ENCODE assay signal across 8 mouse cellular contexts in genomic region chr8:109736819-109737218, GRCm38 (mm10). TPM values are rescaled to one million over a fixed set of nuclear protein-coding genes. Genes with fewer than 3 reads are reported as not detected.
DNase-seq lines count a peak whose midpoint lies in the region; ATAC-seq and TF ChIP-seq lines count a peak whose summit lies in the region.

No protein-coding gene starts in this region.

- no peaks in the 10 kb centered on the region for H3K9me3 ChIP-seq in lung, postnatal 0 days (ENCODE audit: low read length)
- no peaks in the 10 kb centered on the region for H3K9me3 ChIP-seq in embryonic facial prominence, embryonic 15.5 days (replicated peaks)
- no peaks in the 10 kb centered on the region for H3K9me3 ChIP-seq in intestine, embryonic 15.5 days

- ATAC-seq in lung, postnatal 0 days: 0 out of 2 replicates have a peak, but pooled peaks have one; percentile 5
- no peak for ATAC-seq in embryonic facial prominence, embryonic 15.5 days (ENCODE audit: insufficient number of reproducible peaks, low FRiP score, low TSS enrichment, low read depth)
- ATAC-seq in intestine, embryonic 15.5 days: peak; percentile 42

- TF ChIP-seq CTCF in lung, postnatal 0 days (IDR thresholded peaks at IDR 0.05): no peak

- DNase-seq in lung, postnatal 0 days (ENCODE audit: low spot score): no peak
- DNase-seq in lung, postnatal 10 days: no peak
- no peak for DNase-seq in urinary bladder, postnatal 36 days (ENCODE audit: low spot score in 2 of 2)
- DNase-seq in urinary bladder, postnatal 14 days (ENCODE audit: low spot score): no peak
- DNase-seq in left cerebral cortex, postnatal 36 days (ENCODE audit: low spot score in 2 of 2): no peak

- peaks cover 6% of the 10 kb centered on the region; the same call in 1 of the 2 replicates for H3K4me1 ChIP-seq in lung, postnatal 0 days (ENCODE audit: insufficient read depth, low read depth, low read length)
- H3K4me1 ChIP-seq in embryonic facial prominence, embryonic 15.5 days: peaks cover 12% of the 10 kb centered on the region
- H3K4me1 ChIP-seq in intestine, embryonic 15.5 days (replicated peaks): peaks cover 6% of the 10 kb centered on the region; the same call in 1 of the 2 replicates

- intact Hi-C loops in left cerebral cortex, postnatal 36 days (cut with DNase I): no loop called here

- H3K79me2 ChIP-seq in myocyte (ENCODE audit: control insufficient read depth, insufficient read depth): peaks cover 24% of the 10 kb centered on the region

- peaks cover 13% of the 10 kb centered on the region; the same call in 1 of the 2 replicates for H3K36me3 ChIP-seq in lung, postnatal 0 days (ENCODE audit: insufficient read depth, low read length)
- peaks cover 26% of the 10 kb centered on the region for H3K36me3 ChIP-seq in embryonic facial prominence, embryonic 15.5 days
- peaks cover 24% of the 10 kb centered on the region; the same call in 1 of the 2 replicates for H3K36me3 ChIP-seq in intestine, embryonic 15.5 days
- peaks cover 5% of the 10 kb centered on the region for H3K36me3 ChIP-seq in myocyte (ENCODE audit: control insufficient read depth, insufficient read depth)

- peak overlapping the region; percentile 79 for H3K27ac ChIP-seq in lung, postnatal 0 days (ENCODE audit: low read length)
- peak overlapping the region; percentile 76; the same call in 1 of the 2 replicates for H3K27ac ChIP-seq in embryonic facial prominence, embryonic 15.5 days (replicated peaks)
- H3K27ac ChIP-seq in intestine, embryonic 15.5 days: no peak overlapping the region

- H3K9ac ChIP-seq in lung, postnatal 0 days (replicated peaks; ENCODE audit: low read depth): peak overlapping the region; percentile 94
- H3K9ac ChIP-seq in embryonic facial prominence, embryonic 15.5 days: peak overlapping the region; percentile 97
- peak overlapping the region; percentile 98 for H3K9ac ChIP-seq in intestine, embryonic 15.5 days

- H3K27me3 ChIP-seq in lung, postnatal 0 days (replicated peaks; ENCODE audit: insufficient read depth, low read length): no peaks in the 10 kb centered on the region
- no peaks in the 10 kb centered on the region for H3K27me3 ChIP-seq in embryonic facial prominence, embryonic 15.5 days
- H3K27me3 ChIP-seq in intestine, embryonic 15.5 days (replicated peaks): no peaks in the 10 kb centered on the region
- no peaks in the 10 kb centered on the region for H3K27me3 ChIP-seq in myocyte (ENCODE audit: control insufficient read depth, insufficient read depth, insufficient read length)

- WGBS in lung, postnatal 0 days: 8% methylated on average over 8 of the region's 8 CpGs
- 5% methylated on average over 8 of the region's 8 CpGs for WGBS in embryonic facial prominence, embryonic 15.5 days
- 5% methylated on average over 8 of the region's 8 CpGs for WGBS in intestine, embryonic 15.5 days

- TF ChIP-seq EP300 in lung, postnatal 0 days (IDR thresholded peaks at IDR 0.05): no peak

- H3K4me2 ChIP-seq in lung, postnatal 0 days (replicated peaks; ENCODE audit: low read depth, low read length): peak overlapping the region; percentile 84
- peak overlapping the region; percentile 73 for H3K4me2 ChIP-seq in embryonic facial prominence, embryonic 15.5 days (replicated peaks)
- peak overlapping the region; percentile 88 for H3K4me2 ChIP-seq in intestine, embryonic 15.5 days (replicated peaks)
- H3K4me2 ChIP-seq in myocyte (ENCODE audit: low read depth): peak overlapping the region; percentile 82

- H3ac ChIP-seq in myocyte (ENCODE audit: control insufficient read depth, insufficient read length): peak overlapping the region; percentile 43

- peak overlapping the region; percentile 97 for H3K4me3 ChIP-seq in lung, postnatal 0 days (ENCODE audit: low read depth, low read length)
- peak overlapping the region; percentile 98 for H3K4me3 ChIP-seq in embryonic facial prominence, embryonic 15.5 days (replicated peaks)
- peak overlapping the region; percentile 98 for H3K4me3 ChIP-seq in intestine, embryonic 15.5 days (replicated peaks)
- peak overlapping the region; percentile 90 for H3K4me3 ChIP-seq in myocyte

- no peak for TF ChIP-seq POLR2A in myocyte (IDR thresholded peaks at IDR 0.05; ENCODE audit: insufficient read length, low read depth)

TF ChIP-seq in myocyte, 11 proteins besides CTCF, POLR2A, EP300 and RAD21:
- TF ChIP-seq USF1 (IDR thresholded peaks at IDR 0.05; ENCODE audit: low read depth) (no peak), REST (IDR thresholded peaks at IDR 0.05; ENCODE audit: insufficient read depth, insufficient read length) (no peak), TCF12 (IDR thresholded peaks at IDR 0.05; ENCODE audit: insufficient read depth, poor library complexity, severe bottlenecking) (no peak), CEBPB (IDR thresholded peaks at IDR 0.05; ENCODE audit: insufficient read depth, poor library complexity, severe bottlenecking) (no peak), POLR2AphosphoS2 (IDR thresholded peaks at IDR 0.05; ENCODE audit: insufficient read length, low read depth) (no peak), MAX (IDR thresholded peaks at IDR 0.05; ENCODE audit: low read depth) (no peak), TCF3 (IDR thresholded peaks at IDR 0.05; ENCODE audit: insufficient read length, low read depth) (no peak), E2F4 (IDR thresholded peaks at IDR 0.05; ENCODE audit: insufficient read depth) (no peak), SRF (IDR thresholded peaks at IDR 0.05; ENCODE audit: control insufficient read depth, insufficient read length, low read depth) (no peak), MYOG (IDR thresholded peaks at IDR 0.05; ENCODE audit: control insufficient read depth in 1 of 3, insufficient read depth in 1 of 3, insufficient read length in 2 of 3, low read depth in 2 of 3) (no peak), MYOD1 (IDR thresholded peaks at IDR 0.05; ENCODE audit: control insufficient read depth in 1 of 3, insufficient read length in 2 of 3, low read depth in 2 of 3) (no peak)
TF ChIP-seq in myocyte: peak in this region for 0.

RNA-seq across cellular contexts. Expression of gene Atxn1l, which starts 0.7 kb away (rescaled TPM):
- polyA plus RNA-seq in lung, postnatal 0 days (2015; fragmentation: Nextera tagmentation; extraction: Ambion mirVana): 3.9 and 4.8 TPM in 2 replicates
- 7.1 and 7.6 TPM in 2 replicates for polyA plus RNA-seq in embryonic facial prominence, embryonic 15.5 days (2015; fragmentation: Nextera tagmentation; extraction: Ambion mirVana)
- 5.4 and 5.7 TPM in 2 replicates for polyA plus RNA-seq in intestine, embryonic 15.5 days (2015; fragmentation: Nextera tagmentation; extraction: Ambion mirVana)
- 11.0 TPM for polyA plus RNA-seq in myocyte (2012; fragmentation: generic; extraction: Trizol)
- total RNA-seq in left cerebral cortex, postnatal 36 days (2021): 10 to 100 TPM; 41.0 to 41.8 TPM

RNA-seq across cellular contexts. Expression of gene Zfp821, which starts 31.5 kb away (rescaled TPM):
- 13.2 and 14.4 TPM in 2 replicates for polyA plus RNA-seq in lung, postnatal 0 days (2015; fragmentation: Nextera tagmentation; extraction: Ambion mirVana)
- 31.0 and 33.1 TPM in 2 replicates for polyA plus RNA-seq in embryonic facial prominence, embryonic 15.5 days (2015; fragmentation: Nextera tagmentation; extraction: Ambion mirVana)
- polyA plus RNA-seq in intestine, embryonic 15.5 days (2015; fragmentation: Nextera tagmentation; extraction: Ambion mirVana): 17.3 and 17.9 TPM in 2 replicates
- polyA plus RNA-seq in myocyte (2012; fragmentation: generic; extraction: Trizol): 10.7 TPM
- 10 to 100 TPM; 45.3 to 46.4 TPM for total RNA-seq in left cerebral cortex, postnatal 36 days (2021)

RNA-seq across cellular contexts. Expression of gene Ap1g1, which starts 41.5 kb away (rescaled TPM):
- 22.4 and 24.7 TPM in 2 replicates for polyA plus RNA-seq in lung, postnatal 0 days (2015; fragmentation: Nextera tagmentation; extraction: Ambion mirVana)
- 36.4 and 38.3 TPM in 2 replicates for polyA plus RNA-seq in embryonic facial prominence, embryonic 15.5 days (2015; fragmentation: Nextera tagmentation; extraction: Ambion mirVana)
- 38.0 and 39.0 TPM in 2 replicates for polyA plus RNA-seq in intestine, embryonic 15.5 days (2015; fragmentation: Nextera tagmentation; extraction: Ambion mirVana)
- polyA plus RNA-seq in myocyte (2012; fragmentation: generic; extraction: Trizol): 21.1 TPM
- total RNA-seq in left cerebral cortex, postnatal 36 days (2021): 10 to 100 TPM; 78.5 to 90.3 TPM

RNA-seq across cellular contexts. Expression of gene Ist1, which starts 43.8 kb away (rescaled TPM):
- 91.3 and 105 TPM in 2 replicates for polyA plus RNA-seq in lung, postnatal 0 days (2015; fragmentation: Nextera tagmentation; extraction: Ambion mirVana)
- 153 TPM in 2 replicates for polyA plus RNA-seq in embryonic facial prominence, embryonic 15.5 days (2015; fragmentation: Nextera tagmentation; extraction: Ambion mirVana)
- polyA plus RNA-seq in intestine, embryonic 15.5 days (2015; fragmentation: Nextera tagmentation; extraction: Ambion mirVana): 119 and 128 TPM in 2 replicates
- 44.1 TPM for polyA plus RNA-seq in myocyte (2012; fragmentation: generic; extraction: Trizol)
- total RNA-seq in left cerebral cortex, postnatal 36 days (2021): 10 to 100 TPM; 68.7 to 75.7 TPM
